Mouse (Mus musculus) thymus, postnatal 25 days (tissue): ENCODE results near the gene Smarcal1.

ENCODE experiments used
- DNase-seq: peaks from one replicate; pipeline ENCODE4 v3.0.0; 2022

The Smarcal1 gene

DNA sequence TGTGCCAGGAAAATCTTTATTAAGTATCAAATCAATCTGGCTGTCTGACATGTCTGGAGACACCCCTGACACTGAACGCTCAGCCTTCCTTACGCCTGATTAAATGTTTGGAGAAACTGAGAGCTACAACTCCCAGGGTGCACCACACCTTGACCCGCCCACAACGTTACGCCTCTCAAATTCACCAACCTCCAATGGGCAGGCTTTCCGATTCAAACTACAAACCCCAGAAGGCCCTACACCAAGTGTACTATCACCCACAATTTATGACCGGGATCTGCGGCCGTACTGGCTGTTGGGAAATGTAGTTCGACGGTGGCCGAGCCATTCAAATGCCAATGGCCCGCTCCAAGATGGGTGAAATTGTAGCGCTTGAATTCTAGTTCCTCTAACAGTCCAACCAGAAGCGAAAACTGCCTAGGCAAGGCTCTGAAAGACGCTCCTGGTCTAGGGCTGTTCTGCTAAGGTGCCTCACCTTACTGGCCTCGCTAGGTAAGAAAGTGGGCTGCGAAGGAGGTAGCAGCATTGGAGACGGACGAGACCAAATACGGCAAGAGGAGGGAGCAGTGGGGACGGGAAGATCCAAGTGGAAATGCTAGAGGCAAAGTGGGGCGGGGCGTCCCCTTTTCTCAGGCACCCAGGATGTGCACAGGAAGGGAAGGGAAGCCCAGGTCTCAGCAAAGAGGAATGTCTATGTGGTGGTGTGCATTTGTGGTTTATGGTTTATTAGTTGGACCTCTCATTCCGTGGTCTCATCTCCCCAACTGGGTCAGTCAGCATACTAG, at the start of gene Smarcal1:
TSS of gene Smarcal1 (plus strand) at position 305 of the 785 bp plus-strand sequence.
- DNase-seq = peak; percentile 93

DNA sequence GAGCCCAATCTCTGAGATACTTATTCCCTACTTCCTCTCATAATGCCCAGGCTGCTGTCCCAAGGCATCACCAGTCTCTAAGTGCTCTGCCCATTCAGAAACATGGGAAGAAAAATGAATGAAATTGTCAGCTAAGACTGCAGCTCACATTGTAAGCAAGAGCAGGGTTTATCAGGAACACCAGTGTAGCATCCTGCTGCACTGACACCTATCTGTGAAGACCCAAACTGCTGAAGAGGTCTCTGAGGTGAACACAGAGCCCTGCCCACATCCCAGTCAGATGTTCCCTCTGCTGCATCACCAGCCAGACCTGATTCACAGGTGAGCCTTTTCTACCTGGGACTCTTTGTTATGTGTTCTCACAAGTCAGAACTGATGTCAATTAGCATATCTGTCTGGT, 49.6 kb upstream of the Smarcal1 start:
- no peak for DNase-seq

DNA sequence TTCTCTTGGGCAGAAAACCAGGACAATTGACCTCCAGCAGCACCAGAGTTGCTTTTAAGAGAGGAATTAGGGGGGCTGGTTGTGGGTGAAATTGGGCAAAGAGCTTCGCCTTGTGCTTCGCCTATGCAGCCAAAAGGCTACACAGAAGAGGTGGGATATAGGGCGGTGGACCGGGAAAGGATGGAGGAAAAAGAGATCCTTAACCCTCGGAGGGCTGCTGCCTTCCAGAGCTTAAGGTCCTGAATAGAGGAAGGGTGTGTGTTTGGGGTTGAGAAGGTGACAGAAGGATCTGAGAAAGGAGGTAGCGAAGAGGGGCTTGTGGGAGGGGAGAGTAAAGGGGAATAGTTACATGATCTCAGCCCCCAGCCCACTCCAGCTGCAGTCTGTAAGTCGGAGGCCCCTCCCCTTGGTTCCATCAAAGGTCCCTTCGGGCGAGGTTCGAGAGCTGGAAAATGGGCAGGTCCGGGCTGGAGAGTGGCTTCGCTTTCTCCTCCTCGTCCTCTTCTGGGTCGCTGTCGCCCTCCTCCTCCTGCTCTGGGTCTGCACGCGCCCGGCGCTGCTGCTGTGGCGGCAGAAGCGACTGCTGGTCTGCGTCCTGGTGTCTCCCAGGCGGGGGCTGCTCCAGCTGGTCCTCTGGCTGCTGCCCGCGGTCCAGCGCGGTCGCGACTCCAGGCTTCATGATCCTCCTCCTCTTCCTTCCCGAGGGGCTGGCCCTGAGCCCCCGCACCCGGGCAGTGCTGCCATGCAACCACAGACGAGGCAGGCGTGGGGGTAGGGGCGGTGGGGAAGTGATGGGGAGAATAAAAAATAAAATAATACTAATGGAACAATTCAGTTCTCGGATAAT, 47.1 kb upstream of the Smarcal1 start:
- DNase-seq = no peak

DNA sequence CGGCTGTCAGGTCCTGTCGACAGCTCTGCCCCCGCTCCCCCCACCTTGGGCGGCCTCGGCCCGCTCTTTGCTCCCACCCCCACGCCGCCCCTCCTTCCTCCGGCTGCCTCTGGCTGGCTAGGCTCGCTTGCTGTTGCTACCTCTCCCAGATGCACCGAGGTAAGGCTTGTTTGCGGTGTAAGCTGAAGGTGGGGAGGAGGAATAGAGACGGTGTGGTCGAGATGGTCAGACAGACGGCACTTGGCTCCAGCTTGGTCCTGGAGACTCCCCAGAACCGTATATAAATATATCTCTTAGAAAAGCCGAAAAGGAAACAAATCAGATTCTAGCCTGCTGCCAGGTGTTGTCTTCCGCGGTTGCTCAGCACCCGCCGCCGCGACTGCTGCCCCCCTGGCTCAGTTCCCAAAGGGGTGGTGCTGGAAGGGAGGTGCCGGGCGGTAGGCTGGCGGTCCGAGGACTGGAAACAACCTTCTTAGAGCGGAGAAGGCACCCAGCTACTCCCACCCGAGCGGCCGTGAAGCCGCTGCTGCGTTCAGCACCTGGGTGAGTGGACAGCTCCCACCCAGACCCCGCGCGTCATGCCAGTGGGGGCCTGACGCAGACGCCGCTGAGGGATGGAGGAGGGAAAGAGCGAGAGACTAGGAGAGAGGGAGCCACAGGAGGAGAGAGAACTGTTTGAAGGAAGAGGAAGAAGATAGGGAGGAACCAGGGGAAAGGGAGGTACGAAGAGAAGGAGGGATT, 46.3 kb upstream of the Smarcal1 start, which contains the start of gene March4:
TSS of gene March4 (minus strand) at position 320 of the 741 bp plus-strand sequence.
- peak; percentile 49 for DNase-seq

DNA sequence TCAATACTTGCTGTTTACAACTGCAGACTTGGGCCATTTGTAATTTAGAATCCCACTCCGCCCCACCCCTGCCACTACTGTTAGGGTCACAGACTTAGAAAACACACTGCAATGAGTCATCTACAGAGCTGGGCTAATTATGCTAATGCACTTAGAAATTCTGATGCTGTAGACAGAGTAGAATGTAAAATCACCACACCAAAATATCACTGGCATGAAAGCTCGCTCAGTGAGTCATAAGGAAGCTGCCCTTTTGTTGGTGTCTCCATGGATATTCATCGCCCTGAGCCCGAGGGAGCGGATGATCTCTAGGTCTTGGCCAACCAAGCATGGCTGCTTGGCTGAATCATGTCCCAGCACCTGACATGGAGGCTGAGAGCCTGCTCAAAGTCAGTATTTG, 44.8 kb upstream of the Smarcal1 start:
- no peak for DNase-seq

DNA sequence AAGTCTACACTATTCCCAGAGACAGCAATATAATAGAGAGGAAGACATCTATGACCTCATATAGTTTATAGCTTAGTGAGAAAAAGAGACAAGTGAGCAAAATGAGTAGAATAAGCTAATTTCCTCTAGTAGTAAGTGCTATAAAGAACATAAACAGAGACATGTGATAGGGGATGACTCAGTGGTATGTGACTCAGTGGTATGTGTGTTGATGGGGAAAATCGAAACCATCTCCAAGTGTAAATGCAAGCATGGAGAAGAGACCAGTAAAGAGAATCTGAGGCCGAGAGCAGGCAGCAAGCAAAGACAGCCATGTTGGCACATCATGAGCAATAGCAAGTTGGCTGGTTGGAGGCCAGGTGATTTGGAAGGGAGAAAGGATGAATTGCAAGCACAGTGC, 32.7 kb upstream of the Smarcal1 start:
- DNase-seq = no peak

DNA sequence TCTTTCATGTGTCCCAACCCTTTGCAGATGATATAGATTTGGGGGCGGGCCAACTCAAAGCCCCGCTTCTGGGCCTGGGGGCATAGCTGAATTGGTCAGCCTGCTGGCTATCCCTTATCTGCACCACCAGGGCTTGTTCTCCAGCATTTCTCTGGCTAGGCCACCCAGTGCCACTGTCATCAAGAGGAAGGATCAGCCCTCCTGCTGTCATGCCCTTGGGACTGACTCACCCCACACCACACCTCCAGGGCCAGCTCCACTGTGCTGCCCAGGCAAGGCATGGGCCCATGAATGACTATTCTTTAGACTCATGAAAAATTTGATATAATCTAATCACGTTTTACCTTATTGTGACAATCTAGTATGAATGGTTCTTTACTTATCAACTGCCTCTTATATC, 26.6 kb upstream of the Smarcal1 start:
- DNase-seq = no peak

DNA sequence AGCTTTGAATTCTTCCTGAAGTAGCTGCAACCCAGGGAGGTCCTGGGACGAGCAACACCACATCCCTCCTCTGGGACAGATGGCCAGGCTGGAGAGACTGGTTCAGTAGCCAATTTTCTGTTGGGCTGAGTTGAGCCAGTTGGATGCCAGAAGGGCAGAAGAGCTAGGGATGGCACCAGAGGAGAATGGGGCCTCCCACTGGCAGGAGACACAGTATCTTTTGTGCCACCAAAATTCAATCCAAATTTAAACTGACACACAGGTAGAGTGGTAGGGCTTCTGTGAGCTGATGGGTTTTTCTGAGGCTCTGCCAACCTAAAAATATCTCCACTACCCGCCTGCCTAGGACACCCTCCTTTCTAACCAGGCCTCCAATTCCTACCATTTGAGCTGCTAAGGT, 24.4 kb upstream of the Smarcal1 start:
- DNase-seq = no peak

DNA sequence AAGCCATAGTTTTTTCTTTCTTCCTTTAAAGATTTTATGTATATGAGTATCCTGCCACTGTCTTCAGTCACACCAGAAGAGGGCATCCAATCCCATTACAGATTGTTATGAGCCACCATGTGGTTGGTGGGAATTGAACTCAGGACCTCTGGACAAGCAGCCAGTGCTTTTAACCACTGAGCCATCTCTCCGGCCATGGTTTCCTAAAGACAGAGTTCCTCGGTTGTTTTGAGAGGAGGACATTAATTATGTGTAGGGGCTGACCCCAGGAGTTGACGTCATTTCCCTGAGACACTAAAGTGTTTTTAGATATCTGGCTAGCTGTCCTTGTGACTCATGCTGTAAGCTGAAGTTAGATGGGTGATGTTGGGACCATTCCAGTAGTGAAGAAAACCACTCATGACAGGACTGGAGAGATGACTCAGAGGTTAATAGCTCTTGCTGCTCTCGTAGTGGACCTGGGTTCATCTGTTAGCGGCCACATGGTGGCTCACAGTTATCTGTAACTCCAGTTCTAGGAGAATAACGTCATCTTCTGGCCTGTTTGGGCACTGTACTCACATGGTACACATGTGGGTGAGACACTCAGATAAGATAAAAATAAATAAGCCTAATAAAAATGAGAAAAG, 18.6 kb upstream of the Smarcal1 start:
- no peak for DNase-seq

DNA sequence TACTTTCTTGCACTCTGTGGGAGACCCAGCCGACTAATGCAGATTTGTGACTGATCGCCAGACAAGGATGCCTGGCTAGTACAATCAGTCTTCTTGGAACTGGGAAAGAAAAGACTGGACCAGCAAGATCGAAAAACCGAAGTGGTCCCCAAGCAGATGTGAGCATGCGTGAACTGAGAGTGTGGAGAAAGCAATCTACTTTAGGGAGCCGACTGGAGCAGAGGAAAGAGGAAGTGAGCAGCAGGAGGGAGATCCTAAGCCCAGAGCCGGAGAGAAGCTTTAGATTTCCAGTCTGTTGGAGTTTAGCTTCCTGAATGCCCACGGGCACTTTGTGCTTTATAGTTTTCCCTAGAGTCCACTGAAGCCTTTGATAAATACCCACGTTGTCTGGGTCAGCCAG, 16.0 kb upstream of the Smarcal1 start:
- no peak for DNase-seq

DNA sequence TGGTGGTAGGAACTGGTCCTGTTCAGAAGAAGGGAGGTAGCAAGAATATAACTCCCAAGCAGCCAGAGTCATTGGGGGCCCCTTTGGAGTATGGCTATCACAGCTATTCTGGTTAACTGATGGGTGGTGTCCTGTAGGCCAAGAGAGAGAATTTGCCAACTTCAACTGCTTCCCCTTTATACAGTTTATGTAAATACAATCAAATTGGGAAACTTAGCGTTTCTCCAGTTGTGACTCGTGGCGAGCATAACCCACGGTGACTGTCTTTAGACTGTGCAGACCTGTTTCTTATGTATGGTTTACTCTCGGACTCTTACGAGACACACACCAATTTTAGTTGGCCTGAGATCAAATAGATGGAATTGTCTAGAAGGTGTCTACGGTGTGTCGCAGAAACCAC, 14.3 kb upstream of the Smarcal1 start:
- no peak for DNase-seq

DNA sequence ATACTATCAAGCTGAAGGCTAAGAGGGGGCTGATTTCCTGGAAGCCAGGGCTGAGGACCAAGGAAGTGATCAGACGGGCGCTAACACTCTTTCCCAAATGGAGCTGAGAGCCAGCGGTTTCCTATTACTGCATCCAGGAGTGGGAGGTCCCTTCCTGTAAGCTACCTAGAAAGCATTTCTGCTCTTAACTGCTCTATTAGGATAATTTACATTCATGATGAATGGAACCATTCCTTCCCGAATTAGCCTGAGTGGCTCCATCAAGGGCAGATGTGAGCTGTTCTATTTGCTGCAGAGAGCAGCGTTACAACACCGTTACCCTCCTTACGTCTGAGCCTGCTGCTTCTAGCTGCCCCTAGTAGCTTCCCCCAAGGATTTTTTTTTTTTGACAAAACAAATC, 9.0 kb upstream of the Smarcal1 start:
- DNase-seq = no peak

DNA sequence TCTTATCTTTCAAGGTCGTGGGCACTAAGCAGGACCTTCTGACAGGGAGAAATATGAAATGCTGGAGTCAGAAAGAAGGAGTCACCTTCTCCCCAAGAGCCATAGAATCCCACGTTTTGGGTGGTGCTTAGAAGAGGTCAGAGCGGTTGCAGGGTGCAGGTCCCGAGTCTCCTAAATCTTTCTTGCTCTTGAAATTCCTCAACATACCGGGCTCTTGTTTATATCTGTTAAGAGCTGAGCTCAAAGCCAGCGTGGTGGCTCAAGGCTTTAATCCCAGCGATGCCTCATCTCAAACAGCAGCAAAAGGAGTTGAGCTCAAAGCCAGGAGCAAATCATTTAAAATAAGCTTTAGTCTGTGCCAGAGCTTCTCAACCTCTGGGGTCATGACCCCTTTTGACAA, 8.4 kb upstream of the Smarcal1 start:
- no peak for DNase-seq

DNA sequence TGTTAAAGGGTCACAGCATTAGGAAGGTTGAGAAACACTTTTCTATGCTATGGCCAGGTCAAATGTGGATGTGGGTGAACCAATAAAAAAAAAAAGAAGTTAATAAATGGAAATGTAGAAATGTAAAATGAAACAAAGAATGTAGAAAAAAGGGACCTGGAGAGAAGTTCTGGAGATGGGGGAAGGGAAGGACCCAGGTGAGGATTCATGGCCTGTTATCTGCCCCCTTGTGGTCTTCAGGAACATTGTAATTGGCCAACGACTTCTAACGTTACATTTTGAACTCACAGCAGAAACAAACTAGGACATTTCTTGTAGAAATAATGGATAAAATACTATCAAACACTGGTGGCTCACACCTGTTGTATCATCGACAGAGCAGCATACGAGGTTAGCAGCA, 7.9 kb upstream of the Smarcal1 start:
- DNase-seq = no peak

DNA sequence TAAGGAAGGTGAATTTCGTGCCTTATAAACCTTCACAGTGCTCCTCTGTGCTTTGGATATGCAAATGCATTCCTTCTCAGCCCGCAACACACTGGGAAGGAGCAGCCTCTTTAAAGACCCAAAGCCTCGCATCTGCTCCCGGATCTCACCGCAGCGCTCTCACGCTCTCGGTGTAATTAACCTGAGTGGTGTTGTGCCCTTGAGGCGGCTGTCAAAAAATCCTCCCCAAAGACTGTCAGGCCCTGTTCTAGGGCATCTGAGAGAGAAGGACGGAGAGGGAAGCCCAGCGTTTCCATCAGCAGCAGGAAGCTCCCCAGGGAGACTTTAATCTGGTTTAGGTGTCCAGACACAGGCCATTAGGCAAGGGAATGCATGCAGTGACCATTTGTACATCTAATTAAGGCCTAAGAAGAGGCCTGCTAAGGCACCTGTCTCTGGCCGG, 5.5 kb upstream of the Smarcal1 start:
- no peak for DNase-seq

DNA sequence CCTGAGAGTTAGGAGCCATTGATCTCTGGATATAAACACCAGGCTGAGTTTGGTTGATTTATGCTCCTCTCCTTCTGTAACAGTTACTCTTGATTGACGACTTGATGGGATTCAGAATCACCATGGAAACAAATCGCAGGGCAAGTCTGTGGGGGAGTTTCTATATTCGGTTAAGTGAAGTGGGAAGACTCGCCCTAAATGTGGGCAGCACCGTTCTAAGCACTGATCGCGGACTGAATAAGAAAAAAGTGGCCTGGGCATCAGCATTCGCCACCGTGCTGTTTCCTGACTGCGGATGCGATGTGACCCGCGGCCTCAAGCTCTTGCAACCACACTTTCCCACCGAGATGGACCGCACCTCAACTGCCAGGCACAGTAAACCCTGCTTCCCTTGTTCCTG, 4.7 kb upstream of the Smarcal1 start:
- no peak for DNase-seq

DNA sequence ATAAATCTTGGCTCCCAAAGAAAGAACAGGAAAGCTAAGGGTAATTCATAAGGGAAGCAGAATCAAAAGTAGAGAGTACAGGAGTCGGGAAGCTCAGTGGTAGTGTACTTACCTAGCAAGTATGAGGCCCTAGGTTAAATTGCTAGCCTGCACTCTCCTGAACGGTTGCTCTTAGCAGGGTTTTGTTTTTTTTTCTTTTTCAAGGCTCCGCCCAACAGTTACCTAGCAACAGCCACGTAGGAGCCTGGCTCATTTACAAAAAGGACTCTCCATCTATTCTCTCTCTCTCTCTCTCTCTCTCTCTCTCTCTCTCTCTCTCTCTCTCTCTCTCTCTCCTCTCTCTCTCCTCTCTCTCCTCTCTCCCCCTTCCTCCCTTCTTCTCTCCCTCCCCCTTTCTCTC, 4.2 kb upstream of the Smarcal1 start:
- DNase-seq = no peak

DNA sequence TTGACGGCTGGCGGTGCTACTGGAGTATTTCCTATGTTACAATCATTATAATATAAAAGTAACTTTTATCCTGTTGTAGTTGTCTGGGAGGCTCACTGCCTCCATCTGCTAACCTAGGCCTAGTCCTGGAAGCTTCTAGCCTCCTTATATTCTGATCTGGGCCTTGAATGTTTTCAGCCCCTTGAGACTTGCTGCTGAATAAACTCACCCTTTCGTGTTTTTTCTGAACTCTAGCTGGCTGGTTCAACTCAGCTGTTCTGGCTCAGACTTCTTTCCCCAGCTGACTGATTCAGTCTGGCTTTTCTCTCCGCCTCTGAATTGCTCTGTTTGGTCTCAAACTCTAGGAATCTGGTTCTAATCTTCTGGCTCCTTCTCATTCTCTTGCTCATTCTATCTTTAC, 855 bp downstream of the Smarcal1 start:
- DNase-seq = no peak

DNA sequence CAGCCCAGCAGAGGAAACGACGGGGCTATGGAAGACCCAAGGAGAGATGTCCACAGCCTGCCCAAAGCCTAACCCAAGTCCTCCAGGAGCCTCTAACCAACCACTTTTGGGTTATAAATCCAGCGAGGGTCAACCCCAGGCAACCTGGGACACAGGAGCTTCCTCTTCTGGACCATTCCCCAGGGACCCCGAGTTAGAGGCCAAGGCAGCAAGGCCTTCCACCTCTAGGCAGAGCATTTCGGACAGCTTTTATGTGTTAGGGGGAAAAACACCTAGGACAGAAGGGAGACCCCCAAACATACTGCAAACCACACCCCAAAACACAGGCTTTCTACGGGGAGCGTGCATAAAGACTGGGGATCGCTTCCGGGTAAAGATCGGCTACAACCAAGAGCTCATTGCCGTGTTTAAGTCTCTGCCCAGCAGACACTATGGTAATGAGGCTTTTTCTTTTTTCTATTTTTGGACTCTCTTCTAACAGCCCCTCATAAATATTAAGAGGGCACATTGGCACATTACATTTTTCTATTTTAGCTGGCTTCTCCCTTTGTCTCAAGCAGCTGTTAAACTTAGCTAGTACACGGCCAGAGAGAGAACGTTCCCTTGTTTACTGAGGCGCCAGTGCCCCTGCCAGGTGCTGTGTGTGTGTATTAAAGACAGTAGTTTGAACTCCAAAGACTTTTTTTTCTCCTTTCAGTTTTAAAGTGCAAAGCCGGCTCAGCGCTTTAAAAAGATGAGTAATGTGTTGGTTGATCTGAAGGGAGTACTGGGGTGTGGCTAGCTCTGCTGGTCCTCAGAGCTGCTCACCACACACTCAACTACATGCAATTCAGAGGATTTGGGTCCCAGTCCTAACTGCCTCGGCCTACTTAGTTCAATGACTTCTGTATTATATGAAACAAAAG, 3.2 kb downstream of the Smarcal1 start:
- DNase-seq = no peak

DNA sequence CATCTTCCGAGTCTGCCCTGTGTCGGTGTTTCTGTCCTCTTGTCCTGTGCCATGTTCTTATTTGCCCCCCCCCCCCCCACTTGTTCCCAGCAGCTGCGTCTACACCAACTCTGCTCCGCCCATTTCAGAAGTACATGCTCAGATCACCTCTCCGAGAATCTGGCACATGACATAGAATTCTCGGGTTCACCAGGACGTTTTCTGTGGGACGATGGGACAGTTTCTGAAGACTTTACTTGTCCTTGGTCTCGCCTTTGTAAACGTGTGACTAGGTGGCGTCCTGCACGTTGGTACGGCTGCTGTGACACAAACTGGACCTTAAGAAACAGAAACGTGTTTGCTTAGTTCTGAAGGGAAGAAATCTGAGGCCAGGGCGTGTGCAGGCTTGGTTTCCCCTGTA, 4.5 kb downstream of the Smarcal1 start:
- DNase-seq = no peak

DNA sequence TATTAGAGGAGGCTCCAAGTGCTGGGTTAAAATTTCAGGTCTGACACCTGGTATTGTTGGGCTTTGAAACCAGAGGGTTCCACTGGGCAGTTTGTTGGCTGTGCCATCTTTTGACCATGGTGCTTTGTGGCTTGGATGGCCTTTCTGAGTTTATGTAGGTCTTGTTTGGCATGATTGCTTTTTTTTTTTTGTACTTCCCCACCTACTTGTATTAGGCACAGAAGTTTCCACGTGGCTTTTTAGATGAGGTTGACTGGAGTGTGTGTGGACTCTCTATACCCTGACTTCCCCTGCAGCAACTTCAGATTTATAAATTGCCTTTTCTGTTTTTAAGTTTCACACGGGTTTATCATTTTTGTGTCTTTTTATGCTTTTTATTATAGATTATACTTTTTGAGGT, 5.7 kb downstream of the Smarcal1 start:
- DNase-seq = no peak

DNA sequence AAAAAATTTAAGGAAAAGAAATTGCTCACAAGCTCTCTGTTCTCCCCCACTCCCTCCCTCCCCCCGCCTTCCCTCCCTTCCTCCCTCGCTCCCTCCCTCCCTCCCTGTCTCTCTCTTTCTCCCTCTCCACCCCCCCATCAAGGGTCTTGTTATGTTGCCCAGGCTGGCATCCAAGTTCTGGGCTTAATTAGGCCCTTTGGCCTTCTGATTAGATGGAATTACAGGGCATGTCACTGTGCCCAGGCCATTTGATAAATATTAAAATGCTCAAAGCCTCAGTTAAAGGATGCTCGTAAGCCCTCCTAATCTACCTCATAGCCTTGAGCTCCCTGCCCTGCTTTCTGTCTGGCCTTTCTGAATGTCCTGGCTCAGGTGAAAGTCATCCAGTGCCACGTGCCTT, 7.6 kb downstream of the Smarcal1 start:
- DNase-seq = no peak
